Mouse (Mus musculus): Measurements from ENCODE around the gene Cela1.

- TF ChIP-seq CTCF (IDR thresholded peaks at IDR 0.05; ENCODE audit: control insufficient read depth, insufficient read depth, insufficient read length) (no peak), MYOD1 (IDR thresholded peaks at IDR 0.05; ENCODE audit: control insufficient read depth, insufficient read length, low read depth) (no peak), MAX (IDR thresholded peaks at IDR 0.05) (no peak), FOSL1 (IDR thresholded peaks at IDR 0.05; ENCODE audit: insufficient read depth, low read length, poor library complexity, severe bottlenecking) (no peak), USF1 (IDR thresholded peaks at IDR 0.05; ENCODE audit: low read depth) (no peak)
These were observed 51.7 kb downstream of the Cela1 start for GRCm38 (mm10) chr15:100635851-100636645.

Measured in C2C12 (cell line).